Mouse (Mus musculus) testis, adult 2 months (tissue): Measurements from ENCODE around the gene Ttc7.

ENCODE experiments used
- CTCF ChIP-seq: fragments of 200-500 bp; IDR thresholded peaks from 2 replicates; pipeline ENCODE4 v1.5.1; 2012; ENCODE audit warnings: low read depth, mild to moderate bottlenecking, inconsistent platforms, low read length, moderate library complexity; ENCODE audit not compliant: control insufficient read depth, insufficient read depth, insufficient replicate concordance
- POLR2A ChIP-seq: fragments of 200-500 bp; IDR thresholded peaks from 2 replicates; pipeline ENCODE4 v1.6.1; 2012; ENCODE audit warnings: low read depth, mild to moderate bottlenecking, inconsistent platforms, low read length, moderate library complexity; ENCODE audit not compliant: control insufficient read depth

GRCm38 (mm10) chr17:87317271-87317670 lies 34.6 kb downstream of the Ttc7 start:
- no peak for TF ChIP-seq CTCF
- no peak for TF ChIP-seq POLR2A
